Mouse (Mus musculus) embryo, embryonic 10.5 days (tissue): ENCODE data around the gene Ccdc85c.

Experiments
- DNase-seq: peaks from one replicate; pipeline ENCODE4 v3.0.0-alpha.2; 2015; ENCODE audit warnings: low spot score

The Ccdc85c gene

DNA sequence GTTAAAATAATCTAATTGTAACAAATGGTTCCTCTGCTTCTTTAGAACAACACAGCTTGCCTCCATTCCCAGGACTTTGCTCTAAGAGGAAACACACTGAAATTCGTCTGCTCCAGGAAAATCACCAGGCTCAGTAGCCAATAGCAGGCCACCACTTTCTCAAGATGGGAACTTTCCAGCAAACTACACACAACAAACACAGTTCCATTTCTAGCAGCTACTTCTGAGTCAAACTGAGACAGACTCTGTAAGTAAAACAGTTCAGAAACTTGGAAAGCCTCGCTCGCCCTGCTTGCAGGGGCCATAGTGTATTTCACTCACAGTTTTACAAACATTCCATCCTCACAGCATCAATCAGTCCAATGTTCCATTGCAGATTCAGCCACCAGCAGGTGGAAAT lies 98.9 kb downstream of the Ccdc85c start:
- no peak for DNase-seq

DNA sequence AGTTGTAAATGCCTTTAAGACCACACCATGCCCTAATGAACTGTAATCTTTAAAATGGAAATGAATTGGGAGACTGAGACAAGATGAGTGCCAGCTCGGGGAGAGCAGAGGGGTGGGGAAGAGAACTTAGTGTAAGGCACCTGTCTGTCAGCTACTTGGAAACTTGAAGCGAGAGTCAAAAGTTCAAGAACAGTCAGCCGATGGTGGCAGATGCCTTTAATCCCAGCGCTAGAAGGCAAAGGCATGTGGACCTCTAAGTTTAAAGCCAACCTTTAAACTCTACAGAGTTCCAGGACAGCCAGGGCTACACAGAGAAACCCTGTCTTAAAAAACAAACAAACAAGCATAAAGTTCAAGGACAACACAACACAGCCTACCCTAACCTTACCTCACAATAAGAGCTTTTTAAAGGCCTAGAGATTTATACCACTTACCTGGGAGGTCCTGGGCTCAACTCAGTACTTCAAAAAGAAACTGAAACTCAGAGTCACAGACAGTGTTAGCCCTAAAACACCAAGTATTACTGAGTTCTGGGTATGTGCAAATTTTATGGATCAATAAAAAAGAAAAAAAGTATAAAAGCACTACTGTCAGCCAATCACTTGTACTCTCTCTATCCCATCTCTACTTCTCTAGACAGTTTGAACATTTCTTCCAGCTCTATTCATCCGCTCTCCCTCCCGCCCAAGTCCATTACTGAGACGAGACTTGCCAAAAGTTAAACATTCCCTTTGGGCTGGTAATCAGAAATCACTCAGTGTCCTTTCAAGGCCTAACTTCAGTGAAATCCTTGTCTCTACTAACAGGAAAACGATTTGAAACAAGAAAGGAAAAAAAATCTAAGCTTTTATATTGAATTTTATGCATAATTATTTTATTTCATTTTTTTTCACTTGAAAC lies 100.4 kb downstream of the Ccdc85c start:
- no peak for DNase-seq

DNA sequence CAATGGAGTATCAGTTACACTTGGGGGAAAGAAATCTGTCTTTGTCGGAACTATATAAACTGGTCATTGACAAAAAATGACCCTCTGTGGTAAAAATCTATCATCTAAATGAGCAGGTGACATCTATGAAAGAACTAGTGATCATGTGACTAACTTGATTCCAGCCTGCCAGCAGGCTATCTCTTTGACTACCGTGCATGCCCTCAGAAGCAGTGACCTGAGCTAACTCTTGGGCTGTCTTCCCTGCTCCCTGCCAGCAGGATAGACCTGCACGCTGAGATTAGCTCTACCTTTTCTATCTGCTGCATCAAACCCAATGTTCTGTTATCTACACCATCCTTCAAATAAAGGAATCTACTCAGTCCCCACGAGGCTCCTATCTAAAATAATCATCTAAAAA lies 102.6 kb downstream of the Ccdc85c start:
- no peak for DNase-seq

DNA sequence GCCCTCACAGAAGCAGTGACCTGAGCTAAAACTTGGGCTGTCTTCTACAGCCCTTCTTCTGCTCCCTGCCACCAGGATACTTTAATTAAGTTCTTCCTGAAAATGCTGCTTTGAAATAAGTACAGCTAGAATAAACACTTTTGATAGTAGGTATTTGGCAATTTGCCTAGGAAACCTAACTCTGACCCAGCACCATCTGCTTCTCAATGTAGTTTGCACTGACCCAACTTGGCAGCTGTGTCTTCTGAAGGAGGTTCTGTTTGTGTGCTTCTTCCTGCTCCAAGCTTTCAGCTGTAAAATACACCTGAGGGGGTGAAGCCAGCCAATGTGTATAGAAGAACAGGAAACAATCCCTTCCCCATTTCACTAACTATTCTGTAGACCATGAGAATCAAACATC lies 103.9 kb downstream of the Ccdc85c start:
- DNase-seq, result no peak

DNA sequence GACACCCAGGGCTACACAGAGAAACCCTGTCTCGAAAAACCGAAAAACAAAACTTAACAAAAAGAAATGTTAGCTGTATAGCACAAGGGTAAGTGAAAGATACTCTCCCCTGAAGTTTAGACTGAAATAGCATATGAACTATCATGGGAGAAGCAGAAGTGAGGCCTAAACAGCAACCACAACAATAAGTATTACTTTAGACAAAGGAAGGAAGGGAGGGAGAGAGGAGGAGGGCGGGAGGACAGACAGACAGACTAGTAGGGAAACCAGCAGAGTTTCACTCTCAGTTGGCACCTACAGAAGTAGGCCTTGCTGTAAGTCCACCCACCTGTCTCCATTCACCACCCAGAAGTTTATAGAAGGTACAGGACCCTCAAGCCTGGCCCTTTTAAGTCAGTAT lies 104.8 kb downstream of the Ccdc85c start:
- no peak for DNase-seq

DNA sequence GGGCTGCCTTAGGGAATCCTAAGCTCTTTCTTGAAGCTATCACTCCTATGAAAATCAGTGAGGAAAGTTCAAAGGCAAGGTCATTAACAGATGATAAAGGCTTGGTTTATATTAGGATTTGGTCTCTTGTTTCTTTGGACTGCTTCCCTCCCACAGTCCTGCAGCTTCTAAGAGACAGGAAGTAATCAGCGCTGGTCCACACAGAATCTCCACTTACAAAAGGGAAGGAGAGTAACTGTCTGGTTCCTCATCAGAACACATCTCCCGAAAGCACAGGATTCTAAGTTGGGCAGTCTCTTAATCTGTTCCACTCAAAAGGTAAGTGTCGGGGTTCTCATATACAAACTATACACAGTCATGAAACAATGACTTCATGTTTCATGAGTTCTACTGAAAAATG lies 106.3 kb downstream of the Ccdc85c start:
- DNase-seq, result no peak

DNA sequence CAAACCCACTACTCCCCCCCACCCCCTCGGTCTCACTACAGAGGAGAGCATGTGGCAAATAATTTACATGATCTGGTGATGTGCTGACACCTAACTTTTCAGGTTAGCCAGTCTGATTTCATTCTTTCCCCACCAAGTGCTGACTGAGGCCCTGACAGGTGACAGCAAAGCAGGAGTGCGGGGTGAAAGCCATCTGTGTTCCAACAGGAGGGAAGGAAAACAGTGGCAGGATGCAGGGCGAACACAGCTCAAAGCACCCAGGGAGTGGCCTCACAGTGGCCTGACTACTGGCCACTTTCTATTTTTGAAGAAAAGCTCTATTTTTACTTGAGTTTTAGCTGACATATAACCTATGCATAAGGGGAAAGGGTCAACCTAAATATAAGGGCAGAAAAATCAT lies 111.5 kb downstream of the Ccdc85c start:
- no peak for DNase-seq

DNA sequence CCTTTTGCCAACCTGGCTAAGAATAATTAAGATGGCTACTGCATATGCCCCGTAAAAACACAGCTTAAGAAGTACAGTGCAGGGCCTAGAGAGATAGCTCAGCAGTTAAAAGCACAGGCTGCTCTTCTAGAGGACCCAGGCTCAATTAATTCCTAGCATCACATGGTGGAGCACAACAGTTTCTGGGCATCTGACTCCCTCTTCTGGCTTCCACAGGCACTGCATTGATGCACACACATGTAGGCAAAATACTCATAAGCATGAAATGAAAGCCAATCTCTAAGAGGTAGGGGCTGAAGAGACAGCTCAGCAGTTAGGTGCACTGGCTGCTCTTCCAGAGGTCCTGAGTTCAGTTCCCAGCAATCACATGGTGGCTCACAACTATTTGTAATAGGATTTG lies 113.2 kb downstream of the Ccdc85c start:
- DNase-seq, result peak; percentile 56

DNA sequence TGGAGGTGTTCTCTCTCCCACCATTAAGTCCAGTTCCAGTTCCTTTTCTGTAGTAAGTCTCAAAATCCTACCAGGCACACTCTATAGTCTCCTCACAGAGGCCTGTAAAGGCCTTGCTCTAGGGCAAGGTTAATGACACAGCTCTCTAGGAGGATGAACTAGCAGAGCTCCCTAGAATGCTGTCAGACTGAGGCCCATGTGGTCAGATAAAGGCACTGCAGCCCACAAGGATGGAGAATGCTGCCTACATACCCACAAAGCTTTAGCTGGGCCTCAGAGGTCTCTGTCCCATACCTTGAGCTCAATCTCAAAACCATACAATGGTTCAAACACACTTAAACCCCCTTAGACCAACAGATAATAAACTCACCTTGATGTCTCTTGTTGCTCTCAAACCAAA lies 115.4 kb downstream of the Ccdc85c start:
- no peak for DNase-seq
